Mouse (Mus musculus): Measurements from ENCODE around the gene Acss3.

The Acss3 gene

DNA sequence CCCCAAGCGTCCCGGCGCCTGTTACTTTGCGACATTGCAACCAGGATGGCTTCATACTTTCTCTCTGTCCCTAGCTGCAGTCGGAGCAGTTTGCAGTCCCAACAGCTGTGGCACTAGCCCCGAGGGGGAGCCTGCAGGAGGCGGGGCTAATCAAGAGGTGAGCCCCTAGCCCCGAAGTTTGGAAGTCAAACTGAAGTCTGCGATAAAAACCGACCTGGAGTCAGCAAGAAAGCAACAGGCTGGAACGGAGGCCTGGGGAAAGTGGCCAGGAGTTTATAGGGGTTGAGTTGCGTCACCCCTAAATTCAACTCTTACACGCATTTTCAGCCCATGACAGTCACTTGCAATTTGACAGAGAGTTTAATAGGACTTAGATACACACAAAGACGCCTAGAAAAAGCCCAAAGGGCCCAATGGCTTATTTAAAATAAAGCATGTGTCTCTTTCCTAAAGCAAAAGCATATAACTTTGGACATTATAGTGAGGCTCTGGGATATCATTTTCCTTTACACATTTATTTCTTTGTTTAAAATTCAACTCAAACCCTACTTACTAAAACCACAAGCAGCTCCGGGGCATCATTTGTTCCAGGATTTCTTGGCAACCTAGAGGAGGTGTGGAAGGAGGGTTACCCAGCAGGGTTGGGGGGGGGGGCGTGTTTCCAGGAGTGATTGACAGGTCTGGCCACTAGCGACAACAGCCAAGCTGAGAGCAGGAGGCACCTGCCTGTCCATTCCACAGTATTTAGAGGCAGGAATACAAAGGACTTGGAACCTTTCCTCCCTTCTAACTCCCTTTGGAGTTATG lies at the start of gene Acss3:
TSS of gene Acss3 (minus strand) at position 140 of the 807 bp plus-strand sequence.
- DNase-seq, result no peak

DNA sequence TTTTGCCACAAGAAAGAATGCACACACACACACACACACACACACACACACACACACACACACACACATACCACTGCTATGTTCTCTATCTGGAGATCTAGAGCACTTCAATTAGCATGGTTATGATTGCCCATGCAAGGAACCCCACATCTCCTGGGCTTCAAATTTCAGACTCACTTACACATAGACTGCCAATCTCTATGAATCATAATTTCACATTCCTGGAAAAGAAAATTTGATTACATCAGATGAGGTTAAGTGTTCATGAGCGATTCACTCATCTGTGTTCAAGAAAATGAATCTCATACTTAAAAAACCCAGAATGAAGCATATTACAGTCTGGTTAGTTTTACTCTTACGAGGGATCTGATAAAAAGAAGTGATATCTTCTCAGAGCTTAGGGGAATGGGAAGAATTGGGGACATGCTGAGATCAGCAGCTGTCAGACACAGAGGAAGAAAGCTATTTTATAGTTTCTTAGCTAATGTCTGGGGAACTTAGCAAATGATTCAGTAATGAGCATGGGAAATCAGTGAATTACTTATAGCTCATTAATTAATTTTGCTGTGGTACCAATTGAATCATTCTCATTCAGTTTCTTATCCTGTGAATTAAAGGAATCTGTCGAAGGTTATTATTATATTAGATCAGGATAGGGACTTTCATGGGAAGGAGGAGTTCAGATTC lies 48.7 kb upstream of the Acss3 start:
- no peak for DNase-seq

DNA sequence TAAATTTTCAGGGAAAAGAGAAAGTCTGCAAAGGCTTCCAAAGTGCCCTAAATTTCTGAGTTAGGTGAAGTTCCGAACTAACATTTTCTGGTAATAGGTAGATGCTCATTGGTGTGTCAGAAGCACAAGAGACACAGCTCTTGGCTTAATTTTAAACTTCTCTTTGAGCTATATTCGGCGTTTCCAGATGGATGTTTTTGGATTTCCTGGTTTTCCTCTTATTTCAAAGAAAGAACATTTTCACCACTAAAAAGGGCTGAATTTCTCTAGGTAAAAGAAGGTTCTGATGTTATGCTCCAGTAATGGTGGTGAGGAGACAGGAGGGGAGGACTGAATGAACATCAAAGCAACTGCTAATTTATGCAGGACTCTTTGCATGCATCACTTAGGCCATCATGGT lies 43.0 kb upstream of the Acss3 start:
- no peak for DNase-seq

DNA sequence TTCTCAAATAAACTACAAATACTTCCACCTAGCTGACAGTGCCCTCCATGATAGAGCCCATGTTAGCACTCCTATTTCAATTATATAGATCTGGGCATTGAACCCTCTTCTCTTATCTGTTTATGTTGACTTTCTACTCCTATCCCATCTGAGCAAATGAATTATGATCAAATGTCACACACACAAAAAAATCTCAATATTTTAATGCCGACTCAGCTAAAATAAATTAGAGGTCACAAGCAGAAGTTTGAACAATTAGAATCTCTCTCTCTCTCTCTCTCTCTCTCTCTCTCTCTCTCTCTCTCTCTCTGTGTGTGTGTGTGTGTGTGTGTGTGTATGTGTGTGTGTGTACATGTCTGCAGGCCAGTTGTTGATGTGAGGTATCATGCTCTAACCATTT lies 25.3 kb upstream of the Acss3 start:
- no peak for DNase-seq

DNA sequence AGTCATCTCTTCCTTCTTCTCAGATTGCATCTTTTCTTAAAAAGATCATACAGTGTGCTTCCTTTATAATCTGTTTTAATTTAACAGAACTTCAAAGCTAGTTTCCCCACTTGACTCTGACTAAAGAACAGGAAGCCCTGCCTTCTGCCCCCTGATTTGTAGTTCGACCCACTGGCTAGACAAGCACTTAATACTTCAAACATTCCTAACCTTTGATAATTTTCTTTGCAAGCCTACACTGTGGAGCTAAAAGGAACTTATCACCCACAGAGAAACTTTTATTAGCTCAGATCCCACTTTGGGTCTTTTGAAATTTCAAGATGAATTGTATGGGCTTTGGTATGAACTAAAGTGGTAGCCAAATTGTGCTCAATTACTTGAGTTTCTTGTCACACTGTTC lies 20.5 kb upstream of the Acss3 start:
- no peak for DNase-seq

DNA sequence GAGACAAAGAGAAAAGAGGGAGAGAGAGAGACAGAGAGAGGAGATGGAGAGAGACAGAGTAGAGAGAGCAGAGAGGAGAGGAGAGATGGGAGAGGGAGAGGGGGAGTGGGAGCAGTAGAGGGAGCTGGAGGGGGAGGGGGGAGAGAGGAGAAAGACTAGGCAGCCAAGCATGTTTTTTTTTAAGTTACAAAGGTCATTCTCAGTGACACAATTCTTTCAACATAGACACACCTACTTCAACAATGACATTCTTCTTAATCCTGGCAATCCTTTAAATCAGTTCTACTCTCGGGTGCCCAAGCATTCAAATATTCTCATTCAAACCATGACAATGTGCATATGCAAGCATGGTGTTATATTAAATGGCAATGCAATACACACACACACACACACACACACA lies 19.4 kb upstream of the Acss3 start:
- no peak for DNase-seq

DNA sequence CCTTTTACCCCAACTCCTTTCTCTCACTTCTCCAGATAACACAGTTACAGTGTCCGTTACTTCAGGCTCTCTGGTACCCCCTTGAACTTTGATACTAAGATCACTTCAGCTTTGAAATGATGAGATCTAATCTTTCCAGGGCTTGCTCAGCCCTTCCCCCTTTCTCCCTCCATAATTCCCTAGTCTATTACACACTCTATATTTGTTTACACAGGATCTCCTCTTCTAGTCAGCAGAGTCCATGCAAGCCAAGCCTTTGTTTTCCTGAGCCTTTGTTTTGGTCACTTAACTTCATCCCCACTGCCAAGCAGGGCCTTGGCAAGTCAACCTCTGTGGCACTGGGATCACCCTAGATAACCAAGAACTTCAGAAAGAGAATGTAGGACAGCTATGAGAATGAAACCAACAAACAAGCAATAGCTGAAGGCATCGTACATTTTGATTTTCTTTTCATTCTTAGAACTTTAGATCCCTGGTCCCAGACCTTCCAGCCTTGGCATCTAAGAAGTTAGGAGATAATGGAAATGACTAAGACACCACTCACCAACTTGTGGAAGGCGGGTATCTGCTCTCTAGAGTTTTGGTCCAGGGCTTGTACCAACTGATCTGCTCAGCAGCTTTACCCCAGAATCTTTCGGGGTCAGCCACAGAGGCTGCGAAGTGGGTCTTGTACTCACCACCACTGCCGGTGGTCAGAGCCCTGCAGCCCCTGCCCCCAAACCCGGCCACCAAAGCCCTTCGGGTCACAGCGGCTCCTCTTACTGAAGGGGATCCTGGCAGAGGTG lies 532 bp downstream of the Acss3 start:
- DNase-seq, result no peak

DNA sequence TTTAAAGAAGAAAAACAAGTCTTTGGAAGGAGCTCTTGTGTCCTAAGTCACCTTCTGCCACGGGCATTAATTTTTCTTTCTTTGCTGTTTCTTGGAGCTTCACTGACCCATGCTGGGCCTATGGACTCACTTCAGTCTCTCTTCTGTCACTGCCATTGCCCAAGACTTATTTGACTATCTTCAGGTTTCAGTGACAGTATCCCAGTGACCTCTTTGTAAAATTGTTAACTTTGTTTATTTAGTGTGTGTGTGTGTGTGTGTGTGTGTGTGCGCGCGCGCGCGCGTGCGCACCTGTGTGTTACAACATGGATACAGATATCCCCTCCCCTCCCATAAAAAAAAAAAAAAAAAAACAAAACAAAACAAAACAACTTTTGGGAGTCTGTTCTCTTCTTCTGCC lies 2.2 kb downstream of the Acss3 start:
- DNase-seq, result no peak

DNA sequence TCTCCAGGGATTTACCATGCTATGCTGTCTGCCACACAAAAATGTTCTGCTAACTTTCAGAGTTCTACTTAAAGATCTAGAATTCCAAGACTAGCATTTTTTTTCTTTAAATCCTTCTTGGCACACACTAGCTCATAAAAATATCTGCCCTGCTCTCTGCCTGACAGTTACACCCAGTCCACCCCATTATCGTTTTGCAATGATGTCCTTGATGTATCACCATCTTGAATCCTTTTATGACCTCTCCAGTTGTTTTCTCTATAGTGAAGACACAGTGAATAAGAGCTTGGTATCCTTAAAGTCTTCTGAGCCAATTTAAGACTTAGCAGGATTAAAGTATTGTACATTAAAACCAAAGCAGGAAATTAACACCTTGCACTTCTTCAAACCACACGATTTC lies 4.3 kb downstream of the Acss3 start:
- no peak for DNase-seq

DNA sequence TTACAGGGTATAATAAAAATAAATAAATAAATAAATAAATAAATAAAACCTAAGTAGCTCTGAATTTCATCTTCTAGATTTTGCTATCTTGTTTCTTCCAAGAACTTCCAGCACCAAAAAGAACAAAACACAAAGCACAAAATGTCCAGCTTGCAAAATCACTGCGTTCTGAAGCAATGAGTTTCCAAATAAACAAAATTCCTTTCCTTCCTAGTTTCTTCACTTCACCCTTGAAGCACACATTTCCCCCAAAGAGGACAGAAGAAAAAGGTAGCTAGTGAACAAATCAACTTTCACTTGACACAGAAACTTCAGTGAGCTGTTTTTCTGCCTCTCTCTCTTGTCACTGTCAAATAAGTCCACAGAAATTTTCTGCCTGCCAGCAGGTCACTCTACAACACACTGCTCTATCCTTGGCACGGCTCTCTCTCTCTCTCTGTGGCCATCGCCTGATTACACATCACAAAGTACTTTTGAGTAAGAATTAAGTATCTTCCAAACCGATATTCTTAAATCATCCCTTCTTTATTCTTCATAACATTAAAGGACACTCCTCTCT lies 6.7 kb downstream of the Acss3 start:
- DNase-seq, result no peak

DNA sequence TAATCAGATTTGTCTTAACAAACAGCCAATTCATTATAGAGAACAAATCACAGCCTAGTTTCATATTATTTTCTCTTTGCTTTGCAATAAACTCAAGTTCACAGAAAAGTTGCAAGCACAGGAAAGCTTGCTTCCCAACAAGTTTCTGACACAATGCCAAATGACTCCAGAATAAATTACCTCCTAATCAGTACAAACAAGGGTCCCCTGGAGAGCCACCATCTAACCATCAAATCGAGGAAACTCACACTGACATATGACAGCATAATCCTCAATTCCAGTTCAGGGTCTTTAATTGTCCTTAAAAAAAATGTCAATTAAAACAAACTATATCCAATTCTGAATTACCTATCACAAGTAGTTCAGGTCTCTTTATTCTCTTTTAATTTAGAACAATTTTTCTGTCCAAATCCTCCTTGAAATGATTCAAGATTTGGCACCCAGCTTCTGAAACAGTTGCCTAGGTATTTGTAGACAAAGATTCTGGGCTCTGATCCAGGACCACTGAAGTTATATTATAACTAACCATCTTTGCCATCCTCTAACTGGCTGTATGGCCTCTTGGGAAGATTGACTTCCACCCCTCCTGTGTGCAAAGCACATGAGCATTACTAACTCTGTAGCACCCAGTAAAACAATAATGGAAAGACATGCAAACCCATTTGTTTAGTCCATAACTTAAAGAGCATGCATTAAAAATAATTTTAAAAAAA lies 7.4 kb downstream of the Acss3 start:
- DNase-seq, result no peak

DNA sequence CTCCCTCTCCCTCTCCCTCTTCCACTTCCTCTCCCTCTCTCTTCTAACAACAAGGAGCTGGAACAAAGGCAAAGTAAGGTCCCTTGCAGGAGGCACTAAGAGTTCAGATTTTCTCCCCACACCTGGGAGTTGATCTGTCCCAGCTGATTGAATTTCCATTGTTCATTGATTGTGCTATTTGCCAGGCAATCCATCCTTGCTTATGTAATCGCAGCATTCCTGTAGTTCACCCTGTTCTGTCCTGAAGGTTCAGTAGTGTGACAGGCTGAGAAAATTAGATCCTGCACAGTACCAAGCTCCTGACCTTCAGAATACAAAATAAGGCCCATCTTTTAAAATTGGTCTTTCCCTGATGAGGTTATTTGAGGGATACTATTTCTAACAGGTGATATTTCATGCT lies 8.3 kb downstream of the Acss3 start:
- DNase-seq, result no peak

DNA sequence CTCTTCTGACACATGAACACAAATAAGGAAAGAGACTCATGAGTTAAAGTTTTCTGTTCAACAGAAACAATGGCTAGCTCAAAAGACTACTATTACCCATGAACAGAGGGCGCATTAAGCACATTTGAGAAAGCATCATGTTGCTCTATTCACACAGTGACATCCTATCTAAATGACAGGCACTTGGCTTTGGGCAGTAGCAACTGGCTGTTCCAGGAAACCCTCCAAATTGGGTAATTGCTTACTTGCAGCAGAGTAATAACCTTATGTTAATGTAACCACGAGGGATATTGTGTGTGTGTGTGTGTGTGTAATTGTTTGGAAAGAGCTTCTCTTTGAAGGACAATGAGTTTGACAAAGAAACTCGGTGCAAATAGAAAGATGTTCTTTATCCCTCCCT lies 29.0 kb downstream of the Acss3 start:
- DNase-seq, result no peak

DNA sequence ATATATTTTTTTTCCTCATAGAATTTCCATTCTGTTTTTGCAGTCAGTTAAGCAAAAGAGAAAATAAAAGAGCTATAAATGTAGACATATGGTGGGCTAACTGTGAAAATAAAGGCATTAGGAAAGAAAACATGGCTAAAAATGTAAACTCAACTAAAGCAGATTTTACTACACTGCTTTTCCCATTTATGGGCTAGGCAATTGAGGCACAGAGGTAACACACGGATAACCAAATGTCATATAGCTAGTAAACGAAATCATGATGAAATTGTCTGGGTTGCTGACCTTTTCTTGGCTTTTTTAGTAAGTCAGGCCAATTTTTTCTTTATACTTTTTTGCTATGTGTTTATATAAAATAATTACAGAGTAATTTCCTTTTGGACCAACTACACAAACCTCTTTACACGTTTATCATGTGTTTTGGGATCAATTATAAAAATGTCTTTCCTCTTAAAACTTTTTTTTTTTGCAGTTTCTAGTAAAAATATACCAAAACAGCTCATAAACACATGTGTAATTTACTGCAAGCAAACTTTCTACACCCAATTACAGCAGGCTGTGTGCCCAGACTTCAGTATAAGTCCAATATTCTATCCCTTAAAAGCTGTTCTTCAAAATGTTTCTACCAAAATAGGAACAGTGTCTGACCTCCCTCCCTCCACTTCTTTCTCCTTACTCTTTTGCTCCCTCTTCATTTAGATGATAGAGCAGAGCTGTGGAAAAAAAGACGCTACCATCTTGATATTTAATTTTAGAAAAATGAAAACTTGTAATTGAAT lies 69.4 kb downstream of the Acss3 start:
- no peak for DNase-seq

DNA sequence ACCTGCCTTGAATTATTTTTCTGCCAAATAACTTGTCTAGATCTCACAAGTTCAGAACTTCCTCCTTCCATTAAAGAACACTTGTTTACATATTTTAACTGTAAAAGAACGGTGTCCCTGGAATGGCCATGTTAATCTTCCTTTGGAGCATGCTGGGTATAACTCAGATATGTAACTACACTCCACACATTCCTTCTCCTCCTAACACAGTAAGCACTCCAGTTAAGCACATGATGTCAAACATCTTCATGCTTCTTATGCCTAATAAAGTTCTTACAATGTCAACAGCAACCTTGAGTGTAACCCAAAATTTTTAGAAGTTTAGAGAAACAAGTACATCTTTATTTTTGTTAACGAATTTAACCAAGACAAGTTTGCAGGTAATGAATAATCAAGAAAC lies 73.0 kb downstream of the Acss3 start:
- DNase-seq, result no peak

DNA sequence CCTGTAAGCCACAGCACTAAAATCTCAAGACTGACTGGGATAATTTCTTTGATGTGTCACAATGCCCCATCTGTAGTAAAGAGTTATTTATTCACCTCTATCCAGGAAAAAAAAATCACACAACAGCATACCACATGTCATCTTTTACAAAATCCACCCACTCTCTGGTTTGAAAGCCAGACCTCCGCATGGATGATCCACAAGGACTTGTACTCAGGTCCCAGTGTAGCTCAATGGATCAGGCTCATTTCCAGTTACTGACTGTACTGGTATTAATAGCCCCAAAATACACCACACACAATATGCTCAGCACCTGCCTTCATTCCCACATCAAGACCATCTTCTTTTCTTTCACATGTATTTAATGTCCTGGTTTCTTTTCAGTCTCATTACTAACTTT lies 80.8 kb downstream of the Acss3 start:
- DNase-seq, result no peak

DNA sequence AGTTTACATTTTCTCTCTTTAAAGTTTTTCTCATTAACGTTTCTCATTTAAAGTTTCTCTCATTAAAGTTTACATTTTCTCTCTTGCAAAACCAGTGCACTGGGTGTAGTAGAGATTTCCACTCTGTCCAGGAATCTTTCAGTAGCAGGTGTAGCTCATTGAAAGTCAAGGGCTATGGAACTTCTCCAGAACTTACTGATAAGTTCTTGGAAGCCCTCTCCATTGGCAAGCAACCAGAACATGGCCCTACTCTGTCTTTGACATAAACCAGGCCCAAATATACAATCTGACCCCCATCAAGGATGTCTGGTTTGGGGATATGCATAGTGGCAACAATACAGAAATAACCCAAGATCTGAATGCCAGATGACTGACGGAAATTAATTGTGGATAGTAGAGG lies 82.6 kb downstream of the Acss3 start:
- no peak for DNase-seq

DNA sequence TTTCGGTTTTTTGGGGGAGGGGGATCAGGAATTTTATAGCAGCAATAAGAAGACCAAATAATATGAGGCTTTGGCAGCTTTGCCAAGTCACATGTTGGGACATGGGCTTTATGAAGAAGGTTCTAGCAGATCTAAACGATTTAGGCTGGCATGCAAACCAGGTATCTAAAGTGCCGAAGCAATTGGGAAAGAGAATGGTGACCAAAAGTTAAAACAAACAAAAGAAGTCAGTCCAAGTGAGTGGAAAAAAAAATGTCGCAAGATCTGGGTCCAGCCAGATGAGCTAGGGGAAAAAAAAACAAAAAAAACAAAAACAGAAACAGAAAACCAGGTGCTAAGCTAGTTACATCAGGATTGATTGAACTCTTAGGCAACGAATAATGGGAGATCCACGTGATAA lies 83.1 kb downstream of the Acss3 start:
- no peak for DNase-seq

DNA sequence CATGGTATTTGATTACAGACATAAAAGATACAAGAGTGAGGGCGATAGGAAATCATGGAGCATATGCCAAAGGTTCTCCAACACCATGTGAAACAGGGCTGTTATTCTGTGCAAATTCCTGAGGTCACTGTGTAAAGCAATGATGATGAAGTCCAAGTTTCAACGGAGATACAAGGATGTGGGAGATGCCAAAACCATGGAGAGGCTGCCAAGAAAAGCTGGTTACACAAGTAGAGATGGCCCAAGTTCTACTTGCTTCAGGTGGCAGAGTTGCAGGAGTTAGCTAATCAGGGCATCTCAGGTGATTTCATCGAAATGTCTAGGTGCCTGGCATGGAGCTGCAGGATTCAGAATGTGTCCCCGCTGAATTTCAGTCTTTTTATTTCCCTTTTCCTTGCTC lies 84.3 kb downstream of the Acss3 start:
- no peak for DNase-seq

DNA sequence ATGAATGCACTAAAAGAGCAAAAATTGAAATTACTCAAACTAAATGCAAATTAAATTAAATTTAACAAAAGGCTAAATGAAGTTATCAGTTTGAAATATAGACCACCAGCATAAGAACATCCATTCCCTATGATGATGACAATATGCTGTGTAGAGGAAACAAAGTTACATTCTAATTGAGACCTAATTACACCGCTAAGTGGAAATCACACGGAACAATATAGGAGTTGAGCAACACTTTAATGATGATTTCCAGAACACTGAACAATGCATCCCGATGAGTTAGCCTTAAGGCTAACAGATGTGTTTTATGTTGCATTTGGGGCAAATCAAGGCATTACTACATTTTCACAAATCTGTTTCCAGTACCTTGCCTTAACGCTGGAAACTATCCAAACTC lies 99.2 kb downstream of the Acss3 start:
- no peak for DNase-seq

DNA sequence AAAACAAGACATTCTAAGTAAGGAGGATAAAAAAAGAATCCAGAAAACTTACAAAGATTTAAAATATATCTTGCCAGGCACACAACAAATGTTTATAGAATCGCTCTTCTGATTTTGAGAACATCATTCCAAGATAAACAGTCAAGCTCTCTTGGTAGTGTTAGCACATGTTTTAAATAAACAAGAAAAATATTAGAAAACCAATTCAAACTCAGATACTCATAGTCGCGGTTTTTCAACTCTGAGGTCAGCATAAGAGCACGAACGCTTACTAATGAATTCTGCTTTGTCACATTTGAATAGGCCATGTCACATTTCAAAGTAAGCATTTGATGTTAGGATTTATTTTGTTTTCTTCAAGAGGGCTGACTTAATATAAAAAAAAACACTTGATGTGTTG lies 102.3 kb downstream of the Acss3 start:
- DNase-seq, result no peak

DNA sequence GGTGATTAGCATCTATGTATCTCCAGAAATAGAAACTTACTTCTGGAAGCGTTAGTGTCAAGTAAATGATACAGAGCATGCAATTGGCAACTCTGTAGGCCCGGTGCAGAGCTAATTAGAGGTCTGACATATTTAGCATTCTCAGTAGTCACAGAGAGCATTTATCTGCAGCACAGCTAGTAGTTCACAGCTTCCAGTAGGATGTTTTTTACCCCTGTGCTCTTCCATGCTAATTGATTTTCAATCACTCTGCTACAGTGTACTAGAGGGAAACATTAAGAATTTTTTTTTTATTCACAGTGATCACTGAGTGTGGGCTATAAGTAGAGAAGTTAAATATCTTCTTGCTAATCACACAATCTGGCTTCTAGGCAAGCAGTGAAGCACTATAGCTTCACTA lies 112.3 kb downstream of the Acss3 start:
- no peak for DNase-seq
